Mouse (Mus musculus) monocyte, adult 5-6 weeks (primary cell): ENCODE measurements around the gene Tbx1. TPM values are rescaled to one million over a fixed set of nuclear protein-coding genes. Genes with fewer than 3 reads are reported as not detected.

Experiments used
- ATAC-seq: fragments of 153-309, 156-312 bp; replicated peaks from 2 replicates; pipeline ENCODE4 v1.8.0; 2017; ENCODE audit warnings: mild to moderate bottlenecking; ENCODE audit not compliant: low TSS enrichment, insufficient number of reproducible peaks, severe bottlenecking, poor library complexity, low FRiP score
- total RNA-seq: library from RNA; stranded (forward); fragments of 200-1000, 200-491, 200-594 nt; gene quantifications from 3 replicates; pipeline ENCODE4 v1.2.3, GENCODE M21; 2017

Gene Tbx1
- total RNA-seq, 1 experiment from 2014 or later = not detected

- ATAC-seq = no peak
Observed at GRCm38 (mm10) chr16:18623751-18624540, 33.5 kb upstream of the Tbx1 start.

DNA sequence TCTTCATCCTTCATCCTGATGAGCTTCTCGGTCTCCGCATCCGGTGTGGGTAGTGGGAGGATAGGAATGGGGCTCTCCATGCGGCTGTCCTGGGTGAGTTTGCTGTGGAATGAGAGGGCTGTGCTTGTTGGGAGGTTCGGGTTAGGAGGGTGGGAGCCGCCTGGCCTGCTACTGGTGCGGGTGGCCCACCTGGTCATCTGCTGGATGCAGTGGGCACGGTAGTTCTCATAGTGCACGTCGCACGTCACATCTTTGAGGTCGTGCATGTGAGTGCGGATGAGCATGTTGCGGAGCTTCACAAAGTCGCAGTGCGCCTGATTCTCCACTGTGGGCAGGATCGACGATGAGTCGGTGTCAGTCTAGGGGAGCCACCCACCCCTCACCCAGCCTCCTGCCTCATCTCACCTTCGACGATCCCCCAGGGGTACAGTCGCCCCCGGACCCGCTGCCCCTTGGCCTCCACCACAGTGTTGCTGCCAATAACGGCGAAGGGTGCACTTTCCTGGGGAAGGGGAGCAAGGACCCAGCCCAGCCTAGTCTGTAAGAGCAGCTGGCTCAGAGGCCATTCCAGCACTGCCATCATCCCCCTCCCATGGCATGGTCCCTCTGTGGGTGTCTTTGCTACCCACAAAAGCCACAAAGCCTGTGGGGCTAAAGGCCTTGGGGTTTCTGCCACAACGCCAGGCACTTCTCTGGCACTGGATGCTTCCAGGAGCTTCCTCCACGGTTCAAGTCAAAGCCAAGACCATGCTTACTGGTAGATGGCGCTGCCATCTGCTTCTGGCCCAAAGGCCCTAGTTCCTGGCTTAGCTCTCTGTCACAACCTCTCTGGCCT is 32.7 kb upstream of the Tbx1 start:
- ATAC-seq = no peak

DNA sequence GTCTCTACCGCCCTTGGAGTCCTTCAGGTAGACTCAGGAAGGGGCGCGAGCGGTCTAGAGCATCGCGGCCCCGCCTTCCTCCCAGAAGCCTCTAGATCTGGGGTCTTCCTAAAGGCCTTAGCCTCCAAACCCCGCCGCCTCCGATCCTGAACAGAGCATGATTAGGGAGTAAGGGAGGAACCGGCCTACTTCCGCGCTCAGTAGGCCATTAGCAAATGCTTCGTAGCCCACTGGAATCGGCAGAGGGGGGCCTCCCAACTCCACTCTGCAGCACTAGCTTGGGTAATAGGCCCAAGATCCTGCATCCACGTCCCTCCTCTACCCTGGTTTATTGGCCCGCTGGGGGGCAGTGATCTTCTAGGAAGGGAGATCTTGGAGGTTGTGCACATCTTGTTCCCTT is 31.5 kb upstream of the Tbx1 start, which contains the start of gene Gp1bb:
Gp1bb (minus strand) TSS at position 385 of the 400 bp plus-strand sequence.
- no peak for ATAC-seq

- ATAC-seq = no peak
Observed at GRCm38 (mm10) chr16:18621362-18622001, 31.0 kb upstream of the Tbx1 start.

GRCm38 (mm10) chr16:18620601-18621361 is 30.3 kb upstream of the Tbx1 start:
- no peak for ATAC-seq

GRCm38 (mm10) chr16:18620201-18620600 is 29.7 kb upstream of the Tbx1 start:
- ATAC-seq = no peak

GRCm38 (mm10) chr16:18619110-18619509 is 28.6 kb upstream of the Tbx1 start:
- ATAC-seq = 0 out of 2 replicates have a peak, but pooled peaks have one; percentile 34

DNA sequence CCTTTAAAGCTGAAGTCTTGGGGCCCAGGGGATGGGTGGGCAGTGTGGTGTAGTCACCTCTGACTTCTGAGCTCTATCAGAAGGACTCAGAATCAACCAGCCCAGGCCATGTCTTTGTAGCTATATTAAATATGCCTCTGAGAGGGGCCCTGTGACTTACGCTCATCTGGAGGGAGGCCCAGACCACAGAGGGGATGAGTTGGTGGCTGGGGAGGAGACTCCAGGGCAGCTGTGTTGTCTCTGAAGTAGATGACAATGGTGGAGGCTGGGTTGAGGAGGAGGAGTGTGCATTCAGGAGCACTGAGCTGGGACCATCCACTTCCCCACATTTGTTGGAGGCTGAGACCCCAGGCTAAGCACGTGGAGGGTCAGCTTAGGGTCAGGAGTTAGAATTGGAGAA is 27.8 kb upstream of the Tbx1 start:
- no peak for ATAC-seq

DNA sequence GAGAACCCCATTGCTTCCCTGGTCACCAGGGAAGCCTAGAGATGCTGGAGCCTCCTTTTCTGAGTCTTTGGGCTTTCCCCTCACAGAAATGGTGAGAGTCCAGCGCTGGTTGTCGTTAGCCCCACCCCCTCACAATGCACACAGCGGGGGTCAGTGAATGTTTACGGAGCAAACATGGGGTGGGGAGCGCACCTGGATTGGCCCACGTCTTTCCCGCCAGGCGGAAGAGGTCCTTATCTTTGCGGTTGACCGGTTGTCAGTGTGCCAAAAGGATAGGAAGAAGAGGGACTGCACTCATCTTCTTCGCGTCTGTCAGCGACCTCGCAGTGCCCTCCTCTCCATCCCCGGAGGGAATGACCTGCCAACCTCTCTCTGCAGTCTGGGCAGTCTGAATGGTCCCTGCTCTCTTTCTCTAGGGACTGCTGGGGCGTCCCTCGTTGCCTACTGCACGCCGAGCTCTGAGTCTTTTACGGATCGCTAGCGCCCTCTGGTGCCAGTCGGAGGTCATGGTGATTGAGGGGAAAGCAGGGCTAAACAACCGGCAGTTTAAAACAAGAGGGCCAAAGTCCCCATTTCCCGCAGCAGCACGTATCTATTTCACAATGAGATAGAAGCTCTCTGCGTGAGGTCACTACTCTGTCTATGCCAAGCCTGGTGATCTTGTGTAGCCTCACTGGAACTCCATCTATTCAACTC is 27.0 kb upstream of the Tbx1 start:
- ATAC-seq = peak; percentile 52

DNA sequence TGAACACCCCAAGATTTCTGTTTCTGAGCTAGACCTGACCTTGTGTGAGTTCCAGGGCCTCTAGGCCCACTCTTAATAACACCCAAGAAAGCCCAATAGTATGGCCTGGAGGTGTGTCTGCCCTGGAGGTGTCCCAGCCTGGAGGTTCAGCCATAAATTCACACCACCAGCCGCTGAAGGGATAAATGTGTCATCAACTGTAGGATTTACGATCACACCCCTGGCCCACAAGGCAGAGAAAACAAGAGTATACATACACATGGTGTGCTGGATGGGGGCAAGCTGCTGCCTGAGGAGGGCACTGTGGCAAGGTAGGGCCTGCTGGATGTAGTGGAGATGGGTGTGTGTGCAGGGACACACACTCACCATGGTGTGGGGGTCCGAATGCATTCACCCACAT is 22.8 kb upstream of the Tbx1 start:
- ATAC-seq = no peak

GRCm38 (mm10) chr16:18611752-18612151 is 21.3 kb upstream of the Tbx1 start:
- no peak for ATAC-seq

GRCm38 (mm10) chr16:18609099-18609498 is 18.6 kb upstream of the Tbx1 start:
- ATAC-seq = no peak

DNA sequence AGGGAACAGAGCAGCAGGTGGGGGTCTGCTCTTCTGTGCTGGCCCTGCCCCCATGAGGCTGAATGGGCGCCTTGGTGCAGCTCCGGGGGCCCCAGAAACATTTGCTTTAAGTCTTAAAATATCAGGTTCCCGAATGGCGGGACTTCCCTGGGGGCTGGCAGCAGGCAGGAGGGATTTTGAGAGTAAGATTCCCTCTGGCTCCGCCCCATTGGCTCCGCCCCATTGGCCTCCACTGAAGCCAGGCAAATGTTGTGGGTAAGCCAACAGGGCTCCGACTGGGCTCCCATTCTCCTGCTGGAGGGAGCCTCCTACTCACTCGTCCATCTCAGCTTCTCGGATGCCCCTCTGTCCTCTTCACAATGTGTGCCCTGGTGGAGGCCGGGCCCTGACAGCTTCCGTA is 17.8 kb upstream of the Tbx1 start:
- ATAC-seq = no peak

DNA sequence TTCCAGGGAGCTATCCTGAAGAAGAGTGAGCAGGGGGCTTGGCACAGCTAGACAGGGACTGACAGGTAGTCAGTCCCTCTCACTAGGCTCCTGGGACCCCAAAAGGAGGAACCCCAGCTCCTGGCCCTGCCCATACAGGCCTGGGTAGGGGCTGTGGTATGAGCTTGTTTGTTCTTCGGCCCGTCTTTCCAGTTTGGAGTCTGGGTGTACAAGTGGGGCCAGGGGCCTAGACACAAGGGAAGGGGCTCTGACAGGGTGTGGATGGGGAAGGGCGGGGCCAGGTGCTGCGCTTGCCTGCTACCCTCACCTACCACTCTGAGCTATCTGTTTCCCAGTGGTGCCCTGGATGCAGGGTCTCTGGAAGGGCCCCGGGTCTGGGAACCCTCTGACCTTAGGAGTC is 15.2 kb upstream of the Tbx1 start:
- ATAC-seq = no peak

- ATAC-seq = no peak
Observed at GRCm38 (mm10) chr16:18604267-18604701, 13.8 kb upstream of the Tbx1 start.

GRCm38 (mm10) chr16:18601447-18601846 is 11.0 kb upstream of the Tbx1 start:
- no peak for ATAC-seq

DNA sequence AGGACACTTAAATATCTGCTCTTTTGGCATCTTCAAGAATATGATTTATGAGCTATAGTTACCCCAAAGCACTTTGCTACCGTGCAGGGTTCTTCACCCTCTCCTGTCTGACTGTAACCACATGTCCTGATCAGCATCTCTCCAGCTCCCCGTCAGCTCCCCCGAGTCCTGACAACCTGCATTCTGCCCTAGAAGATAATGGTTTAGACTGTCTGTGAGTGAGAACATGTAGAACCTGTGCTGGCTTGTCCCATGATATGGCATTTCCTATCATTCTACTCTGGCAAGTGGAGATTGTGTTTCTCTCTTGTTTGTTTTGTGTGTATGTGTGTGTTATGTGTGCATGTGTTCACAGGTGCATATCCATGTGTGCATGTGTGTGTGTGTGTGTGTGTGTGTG is 7.5 kb upstream of the Tbx1 start:
- ATAC-seq = no peak

DNA sequence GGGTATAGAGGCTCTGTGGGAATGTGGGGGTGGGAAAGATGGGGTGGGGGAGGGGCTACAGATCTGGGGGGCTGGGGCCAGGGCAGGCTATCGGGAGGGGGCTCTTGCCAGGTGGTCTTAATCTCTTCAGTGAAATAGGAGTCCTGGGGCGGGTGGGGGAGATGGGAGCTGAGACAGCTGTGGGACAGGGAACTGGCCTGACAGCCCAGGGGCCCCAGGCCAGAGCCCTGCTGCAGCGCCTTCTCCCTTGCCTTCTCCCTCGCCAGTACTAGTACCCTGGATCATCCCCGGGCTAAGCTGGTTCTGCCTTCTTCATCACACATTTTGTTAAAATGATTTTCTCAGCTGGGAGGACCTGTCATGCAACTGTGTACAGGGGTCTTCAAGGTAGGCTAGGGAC is 5.8 kb upstream of the Tbx1 start:
- no peak for ATAC-seq
